Mouse (Mus musculus) layer of hippocampus, postnatal 25 days (tissue): Measurements from ENCODE around the gene Zmynd8. TPM values are rescaled to one million over a fixed set of nuclear protein-coding genes. Genes with fewer than 3 reads are reported as not detected.
A peak's percentile ranks its signal among the peaks of the same experiment; 100 is the strongest.

Experiments
- DNase-seq, 2 experiments: peaks; one replicate each; pipeline ENCODE4 v3.0.0; 2022; ENCODE audit warnings: mixed read lengths in 2 of 2, low spot score in 1 of 2; ENCODE audit errors: extremely low spot score in 1 of 2
- total RNA-seq, 2 experiments: library from RNA; stranded (reverse); gene quantifications; 2 replicates each; pipeline ENCODE4 v1.2.3; 2021

The Zmynd8 gene
- 100 to 1,000 TPM; 140 to 173 TPM for total RNA-seq

- DNase-seq, result no peak
These were observed at the start of gene Zmynd8 for GRCm38 (mm10) chr2:165898202-165899194. Zmynd8 (minus strand) TSS chr2:165899016.

GRCm38 (mm10) chr2:165948007-165948406 is 49.2 kb upstream of the Zmynd8 start:
- DNase-seq, result no peak

- DNase-seq, result no peak
These were observed 47.3 kb upstream of the Zmynd8 start for GRCm38 (mm10) chr2:165946046-165946564.

- no peak for DNase-seq
These were observed 45.9 kb upstream of the Zmynd8 start for GRCm38 (mm10) chr2:165944576-165945351.

GRCm38 (mm10) chr2:165943113-165943512 is 44.3 kb upstream of the Zmynd8 start:
- no peak for DNase-seq

- no peak for DNase-seq
These were observed 37.3 kb upstream of the Zmynd8 start for GRCm38 (mm10) chr2:165936106-165936505.

- no peak for DNase-seq
These were observed 28.9 kb upstream of the Zmynd8 start for GRCm38 (mm10) chr2:165927705-165928104.

- DNase-seq, result no peak
These were observed 27.4 kb upstream of the Zmynd8 start for GRCm38 (mm10) chr2:165926191-165926590.

GRCm38 (mm10) chr2:165925144-165925543 is 26.3 kb upstream of the Zmynd8 start:
- no peak for DNase-seq

- DNase-seq, result no peak
These were observed 25.9 kb upstream of the Zmynd8 start for GRCm38 (mm10) chr2:165924695-165925094.

- no peak for DNase-seq
These were observed 24.9 kb upstream of the Zmynd8 start for GRCm38 (mm10) chr2:165923715-165924114.

- no peak for DNase-seq
These were observed 24.2 kb upstream of the Zmynd8 start for GRCm38 (mm10) chr2:165922994-165923393.

GRCm38 (mm10) chr2:165922047-165922728 is 23.4 kb upstream of the Zmynd8 start:
- DNase-seq, result no peak

- DNase-seq, result peak; percentile 96 to 98
These were observed 15.5 kb upstream of the Zmynd8 start for GRCm38 (mm10) chr2:165914298-165914697.

- no peak for DNase-seq
These were observed 14.3 kb upstream of the Zmynd8 start for GRCm38 (mm10) chr2:165913073-165913472.

- DNase-seq, result no peak
These were observed 10.9 kb upstream of the Zmynd8 start for GRCm38 (mm10) chr2:165909731-165910130.

- DNase-seq, result no peak
These were observed 8.4 kb upstream of the Zmynd8 start for GRCm38 (mm10) chr2:165907199-165907598.

- no peak for DNase-seq
These were observed 7.6 kb upstream of the Zmynd8 start for GRCm38 (mm10) chr2:165906332-165906945.

- no peak for DNase-seq
These were observed 2.2 kb upstream of the Zmynd8 start for GRCm38 (mm10) chr2:165901127-165901384.
